Mouse (Mus musculus): ENCODE results near the gene Sugct. TPM values are rescaled to one million over a fixed set of nuclear protein-coding genes. Genes with fewer than 3 reads are reported as not detected.

Gene Sugct
- total RNA-seq (2014; rRNA removed) = 22.8 and 25.4 TPM in 2 replicates
- 10.9 and 12.7 TPM in 2 replicates for polyA plus RNA-seq (2012; rRNA removed)

DNA sequence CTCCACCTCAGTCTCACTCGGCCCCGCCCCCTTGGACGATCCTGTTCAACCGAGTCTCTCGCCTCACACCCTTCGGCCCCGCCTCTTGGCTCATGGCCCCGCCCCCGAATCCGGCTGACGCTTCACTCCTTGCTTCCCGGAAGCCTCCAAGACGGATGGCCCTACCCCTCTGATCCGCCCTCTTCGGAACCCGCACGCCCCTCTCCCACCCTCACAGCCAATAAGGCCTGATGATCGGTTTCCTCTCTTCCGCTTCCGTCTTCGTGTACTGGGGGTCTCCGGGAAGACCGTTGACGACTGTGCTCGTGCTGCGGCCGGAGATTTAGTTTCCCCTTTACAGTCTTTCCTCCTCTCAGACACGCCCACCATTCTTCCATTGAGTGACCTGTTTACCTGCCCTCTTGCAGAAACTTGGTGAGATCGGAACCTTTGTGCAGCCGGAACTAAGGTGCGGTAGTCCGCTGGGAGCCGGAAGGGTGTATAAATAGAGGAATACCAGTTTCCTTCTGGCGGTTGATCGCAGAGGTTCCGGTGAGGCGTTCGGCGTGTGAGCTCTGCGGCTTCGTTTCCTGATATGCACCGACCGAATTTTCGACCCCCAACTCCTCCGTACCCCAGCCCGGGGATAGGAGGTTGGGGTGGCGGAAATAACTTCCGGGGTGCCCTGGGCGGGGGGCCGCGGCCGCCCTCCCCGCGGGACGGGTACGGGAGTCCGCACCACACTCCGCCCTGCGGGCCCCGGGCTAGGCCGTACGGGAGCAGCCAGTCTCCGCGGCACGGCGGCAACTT lies at the start of gene Sugct, which contains the start of gene Mplkip:
TSS of gene Sugct (minus strand) at position 643 of the 789 bp plus-strand sequence.
TSS of gene Mplkip (plus strand) at position 282 of the 789 bp plus-strand sequence.
- peaks cover 12% of the 10 kb centered on the region for H3K4me1 ChIP-seq (ENCODE audit: control insufficient read depth, insufficient read depth, low read length)
- no peaks in the 10 kb centered on the region for H3K36me3 ChIP-seq (ENCODE audit: control insufficient read depth, insufficient read depth, low read length)
- peak; percentile 97 for DNase-seq (ENCODE audit: extremely low read depth, low read depth, low spot score)
- WGBS = 1% methylated on average over 66 of the region's 66 CpGs
- H3K27ac ChIP-seq (replicated peaks; ENCODE audit: insufficient read depth, low read depth, low read length) = peak within 1 kb of the TSS; percentile 99
- no peaks in the 10 kb centered on the region for H3K27me3 ChIP-seq (ENCODE audit: control insufficient read depth, insufficient read depth, low read length)
- H3K4me3 ChIP-seq (ENCODE audit: insufficient read depth, low read depth, low read length) = peak within 1 kb of the TSS; percentile 91
- peaks cover 6% of the 10 kb centered on the region; the same call in 1 of the 2 replicates for H3K79me2 ChIP-seq (ENCODE audit: control insufficient read depth, insufficient read depth, low read length)
- TF ChIP-seq POLR2A (IDR thresholded peaks at IDR 0.05; ENCODE audit: extremely low read depth, insufficient read depth, low read length) = peak; percentile 82
- no peak for TF ChIP-seq CTCF (IDR thresholded peaks at IDR 0.05; ENCODE audit: low read depth, low read length)
- peak within 1 kb of the TSS; percentile 92 for H3K9ac ChIP-seq (ENCODE audit: low read depth, low read length)

DNA sequence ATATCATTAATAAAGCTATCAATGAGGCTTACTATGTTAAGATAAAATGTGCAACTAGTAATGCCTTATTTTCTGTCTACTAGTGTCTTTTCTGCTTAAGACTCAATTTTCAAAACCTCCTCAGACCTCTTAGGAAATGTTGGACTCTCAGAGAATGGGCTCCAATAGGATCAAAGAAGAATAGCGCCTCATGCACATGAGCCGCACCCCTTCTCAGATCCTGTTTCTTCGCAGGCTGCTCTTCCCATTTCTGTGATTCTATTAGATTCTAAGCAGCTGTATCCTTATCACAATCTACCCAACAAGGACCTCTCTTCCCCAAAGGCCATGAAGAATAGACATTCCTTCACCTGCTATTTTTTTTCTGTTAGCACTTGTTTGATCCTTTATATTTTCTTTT lies 33.4 kb upstream of the Sugct start:
- no peak overlapping the region for H3K4me3 ChIP-seq (ENCODE audit: insufficient read depth, low read depth, low read length)
- no peak for TF ChIP-seq CTCF (IDR thresholded peaks at IDR 0.05; ENCODE audit: low read depth, low read length)
- no peak for TF ChIP-seq POLR2A (IDR thresholded peaks at IDR 0.05; ENCODE audit: extremely low read depth, insufficient read depth, low read length)
- 97% methylated on average over 3 of the region's 3 CpGs for WGBS
- H3K27ac ChIP-seq (replicated peaks; ENCODE audit: insufficient read depth, low read depth, low read length) = no peak overlapping the region
- no peak for DNase-seq (ENCODE audit: extremely low read depth, low read depth, low spot score)
- no peaks in the 10 kb centered on the region for H3K27me3 ChIP-seq (ENCODE audit: control insufficient read depth, insufficient read depth, low read length)
- H3K79me2 ChIP-seq (ENCODE audit: control insufficient read depth, insufficient read depth, low read length) = no peaks in the 10 kb centered on the region; the same call in 1 of the 2 replicates
- no peaks in the 10 kb centered on the region for H3K4me1 ChIP-seq (ENCODE audit: control insufficient read depth, insufficient read depth, low read length)
- no peak overlapping the region for H3K9ac ChIP-seq (ENCODE audit: low read depth, low read length)
- H3K36me3 ChIP-seq (ENCODE audit: control insufficient read depth, insufficient read depth, low read length) = peaks cover 29% of the 10 kb centered on the region

DNA sequence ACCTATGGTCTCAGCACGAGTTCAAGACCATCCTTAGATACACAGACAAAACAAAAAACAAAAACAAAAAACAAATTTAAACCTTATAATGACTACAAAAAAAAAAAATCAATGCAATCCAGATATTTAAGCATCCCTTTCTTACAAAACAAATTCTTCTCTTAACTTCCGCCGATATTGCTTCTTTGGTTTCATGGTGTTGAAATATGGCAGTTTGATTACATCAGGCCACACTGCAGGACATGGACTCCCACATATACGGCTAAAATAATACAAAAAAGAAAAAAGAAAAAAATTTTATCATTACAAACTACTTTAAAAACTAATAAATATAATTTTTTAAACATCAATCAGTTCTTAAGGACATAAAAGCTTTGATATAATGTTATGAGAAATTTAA lies 32.6 kb upstream of the Sugct start:
- Histone ChIP-seq H3K4me3 (ENCODE audit: insufficient read depth, low read depth, low read length) (no peak overlapping the region), H3K36me3 (ENCODE audit: control insufficient read depth, insufficient read depth, low read length) (peaks cover 31% of the 10 kb centered on the region), H3K27ac (replicated peaks; ENCODE audit: insufficient read depth, low read depth, low read length) (no peak overlapping the region), H3K4me1 (ENCODE audit: control insufficient read depth, insufficient read depth, low read length) (no peaks in the 10 kb centered on the region), H3K79me2 (ENCODE audit: control insufficient read depth, insufficient read depth, low read length) (no peaks in the 10 kb centered on the region; the same call in 1 of the 2 replicates), H3K27me3 (ENCODE audit: control insufficient read depth, insufficient read depth, low read length) (no peaks in the 10 kb centered on the region), H3K9ac (ENCODE audit: low read depth, low read length) (no peak overlapping the region)
- 86% methylated on average over 4 of the region's 4 CpGs for WGBS
- TF ChIP-seq POLR2A (IDR thresholded peaks at IDR 0.05; ENCODE audit: extremely low read depth, insufficient read depth, low read length) (no peak), CTCF (IDR thresholded peaks at IDR 0.05; ENCODE audit: low read depth, low read length) (no peak)
- no peak for DNase-seq (ENCODE audit: extremely low read depth, low read depth, low spot score)

DNA sequence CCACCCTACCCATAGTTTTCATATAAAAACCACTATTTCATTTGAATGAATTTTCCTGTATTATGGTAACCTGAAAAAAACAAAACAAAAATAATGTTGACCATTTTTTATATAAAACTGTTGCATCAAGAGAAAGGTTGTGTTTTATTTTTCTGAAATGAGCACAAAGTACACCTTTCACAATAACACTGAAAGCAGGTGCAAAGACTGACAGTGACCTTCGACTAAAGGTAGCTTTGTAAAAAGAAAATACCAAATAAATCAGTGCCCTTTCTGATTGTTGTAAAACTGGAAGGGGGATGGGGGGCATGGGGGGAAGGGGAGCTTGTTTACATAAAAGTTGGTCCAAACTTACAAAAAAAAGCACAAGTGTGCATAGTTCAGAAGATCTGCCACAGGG lies 22.0 kb upstream of the Sugct start:
- H3K36me3 ChIP-seq (ENCODE audit: control insufficient read depth, insufficient read depth, low read length) = peaks cover 24% of the 10 kb centered on the region
- 31% methylated on average over 1 of the region's 1 CpGs for WGBS

DNA sequence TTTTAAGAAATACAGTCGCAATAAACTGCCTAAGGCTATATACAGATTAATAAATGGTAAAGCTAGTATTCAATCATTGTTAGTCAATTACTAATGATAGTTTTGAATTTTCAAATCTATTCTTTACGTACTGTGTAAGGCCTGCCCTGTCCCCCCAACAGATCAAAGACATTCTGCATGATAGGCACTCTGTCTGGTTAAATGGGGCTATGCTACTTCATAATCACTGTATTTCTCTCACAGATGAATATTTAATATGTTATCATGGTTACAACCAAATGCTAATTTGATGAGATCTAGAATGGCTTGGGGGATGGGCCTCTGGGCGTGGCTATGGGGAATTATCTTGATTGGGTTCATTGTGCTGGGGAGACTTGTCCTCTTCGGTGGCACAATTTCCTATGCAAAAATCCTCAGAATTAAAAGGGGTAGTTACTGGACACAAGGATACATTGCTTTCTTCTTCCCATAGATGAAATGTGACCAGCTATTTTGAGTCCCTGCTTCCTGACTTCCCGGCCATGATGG lies 13.5 kb upstream of the Sugct start:
- H3K36me3 ChIP-seq (ENCODE audit: control insufficient read depth, insufficient read depth, low read length) = no peaks in the 10 kb centered on the region
- H3K27me3 ChIP-seq (ENCODE audit: control insufficient read depth, insufficient read depth, low read length) = no peaks in the 10 kb centered on the region
- DNase-seq (ENCODE audit: extremely low read depth, low read depth, low spot score) = no peak
- H3K27ac ChIP-seq (replicated peaks; ENCODE audit: insufficient read depth, low read depth, low read length) = no peak overlapping the region
- peaks cover 2% of the 10 kb centered on the region; the same call in 1 of the 2 replicates for H3K79me2 ChIP-seq (ENCODE audit: control insufficient read depth, insufficient read depth, low read length)
- no peak overlapping the region for H3K9ac ChIP-seq (ENCODE audit: low read depth, low read length)
- no peak overlapping the region for H3K4me3 ChIP-seq (ENCODE audit: insufficient read depth, low read depth, low read length)
- TF ChIP-seq CTCF (IDR thresholded peaks at IDR 0.05; ENCODE audit: low read depth, low read length) (no peak), POLR2A (IDR thresholded peaks at IDR 0.05; ENCODE audit: extremely low read depth, insufficient read depth, low read length) (no peak)
- WGBS = 93% methylated on average over 5 of the region's 5 CpGs
- peaks cover 3% of the 10 kb centered on the region for H3K4me1 ChIP-seq (ENCODE audit: control insufficient read depth, insufficient read depth, low read length)

More for the DNA sequence above, 22.0 kb upstream of the Sugct start:
- Histone ChIP-seq H3K4me3 (ENCODE audit: insufficient read depth, low read depth, low read length) (no peak overlapping the region), H3K27me3 (ENCODE audit: control insufficient read depth, insufficient read depth, low read length) (no peaks in the 10 kb centered on the region), H3K4me1 (ENCODE audit: control insufficient read depth, insufficient read depth, low read length) (peaks cover 19% of the 10 kb centered on the region), H3K79me2 (ENCODE audit: control insufficient read depth, insufficient read depth, low read length) (no peaks in the 10 kb centered on the region; the same call in 1 of the 2 replicates), H3K27ac (replicated peaks; ENCODE audit: insufficient read depth, low read depth, low read length) (peak overlapping the region; percentile 87), H3K9ac (ENCODE audit: low read depth, low read length) (peak overlapping the region; percentile 59; the same call in 1 of the 2 replicates)
- peak; percentile 91 for DNase-seq (ENCODE audit: extremely low read depth, low read depth, low spot score)
- TF ChIP-seq POLR2A (IDR thresholded peaks at IDR 0.05; ENCODE audit: extremely low read depth, insufficient read depth, low read length) (no peak), CTCF (IDR thresholded peaks at IDR 0.05; ENCODE audit: low read depth, low read length) (no peak)
